Mouse (Mus musculus) thymus, adult 18-20 months (tissue): ENCODE results near the gene Pax8.

Experiments
- DNase-seq, 2 experiments: peaks; one replicate each; pipeline ENCODE4 v3.0.0; 2022; ENCODE audit warnings: mixed read lengths in 2 of 2

Pax8 gene

GRCm38 (mm10) chr2:24460808-24461127 is 14.6 kb downstream of the Pax8 start:
- no peak for DNase-seq

- no peak for DNase-seq
Measured at GRCm38 (mm10) chr2:24460112-24460807, 15.1 kb downstream of the Pax8 start.

GRCm38 (mm10) chr2:24456841-24457240 is 18.6 kb downstream of the Pax8 start:
- DNase-seq, result no peak

- DNase-seq, result no peak
Measured at GRCm38 (mm10) chr2:24455057-24455855, 20.1 kb downstream of the Pax8 start.

GRCm38 (mm10) chr2:24454429-24455011 is 20.9 kb downstream of the Pax8 start:
- no peak for DNase-seq

- no peak for DNase-seq
Measured at GRCm38 (mm10) chr2:24453206-24453605, 22.2 kb downstream of the Pax8 start.

GRCm38 (mm10) chr2:24449111-24449510 is 26.3 kb downstream of the Pax8 start:
- DNase-seq, result no peak

- DNase-seq, result no peak
Measured at GRCm38 (mm10) chr2:24443256-24443790, 32.1 kb downstream of the Pax8 start.

GRCm38 (mm10) chr2:24442303-24442925 is 33.0 kb downstream of the Pax8 start:
- DNase-seq, result no peak

GRCm38 (mm10) chr2:24441899-24442298 is 33.5 kb downstream of the Pax8 start:
- DNase-seq, result no peak

- no peak for DNase-seq
Measured at GRCm38 (mm10) chr2:24440056-24440455, 35.3 kb downstream of the Pax8 start.

GRCm38 (mm10) chr2:24435699-24436098 is 39.7 kb downstream of the Pax8 start:
- DNase-seq, result no peak

- no peak for DNase-seq
Measured at GRCm38 (mm10) chr2:24434670-24435069, 40.7 kb downstream of the Pax8 start.

GRCm38 (mm10) chr2:24429806-24430205 is 45.6 kb downstream of the Pax8 start:
- DNase-seq, result no peak

GRCm38 (mm10) chr2:24427866-24428675 is 47.3 kb downstream of the Pax8 start:
- no peak for DNase-seq

- no peak for DNase-seq
Measured at GRCm38 (mm10) chr2:24425630-24426029, 49.8 kb downstream of the Pax8 start.

- no peak for DNase-seq
Measured at GRCm38 (mm10) chr2:24422815-24423214, 52.6 kb downstream of the Pax8 start.

- DNase-seq, result no peak
Measured at GRCm38 (mm10) chr2:24421211-24421863, 54.1 kb downstream of the Pax8 start.

- DNase-seq, result no peak
Measured at GRCm38 (mm10) chr2:24417564-24417963, 57.8 kb downstream of the Pax8 start.

GRCm38 (mm10) chr2:24417106-24417505 is 58.3 kb downstream of the Pax8 start:
- no peak for DNase-seq

- no peak for DNase-seq
Measured at GRCm38 (mm10) chr2:24416668-24417067, 58.7 kb downstream of the Pax8 start.

GRCm38 (mm10) chr2:24413677-24414076 is 61.7 kb downstream of the Pax8 start:
- no peak for DNase-seq
